Comparison of ENCODE assay signal across 9 mouse cellular contexts in genomic region chr4:136783552-136784150, GRCm38 (mm10). TPM values are rescaled to one million over a fixed set of nuclear protein-coding genes. Genes with fewer than 3 reads are reported as not detected.
DNase-seq lines count a peak whose midpoint lies in the region; ATAC-seq lines count a peak whose summit lies in the region.
"Had no signal": no experiment of that assay in that cellular context is flagged by ENCODE, and none has a peak within 500 bp of the region (broad histone marks: within the 10 kb centered on the region; RNA-seq: fewer than 3 reads in every experiment).

No protein-coding gene starts in this region.

- H3K9ac ChIP-seq in lung, embryonic 16.5 days (ENCODE audit: low read length): peak overlapping the region; percentile 38; the same call in 1 of the 2 replicates
- H3K9ac ChIP-seq: heart, embryonic 15.5 days had no signal

- peaks cover 23% of the 10 kb centered on the region for H3K4me1 ChIP-seq in lung, embryonic 16.5 days (replicated peaks; ENCODE audit: control insufficient read depth, insufficient read depth, low read length)
- peaks cover 96% of the 10 kb centered on the region for H3K4me1 ChIP-seq in hindbrain, embryonic 10.5 days (replicated peaks)

- no peak for DNase-seq in lung, postnatal 10 days
- peak; percentile 42 for DNase-seq in fibroblast of lung, adult 2 months (ENCODE audit: low read depth)
- DNase-seq in hindbrain, embryonic 10.5 days (ENCODE audit: low spot score): peak; percentile 75
- peak; percentile 83 for DNase-seq in left cerebral cortex, postnatal 4 days
- no peak for DNase-seq in urinary bladder, postnatal 25 days (ENCODE audit: low spot score)
- DNase-seq in testis, postnatal 10 days (ENCODE audit: low spot score): no peak

- H3K4me3 ChIP-seq in lung, embryonic 16.5 days (ENCODE audit: low read length): no peak overlapping the region
- H3K4me3 ChIP-seq in hindbrain, embryonic 10.5 days: 0 out of 2 replicates have a peak overlapping the region, but pooled peaks have one; percentile 4
- H3K4me3 ChIP-seq: heart, embryonic 15.5 days had no signal

- H3K36me3 ChIP-seq in lung, embryonic 16.5 days (ENCODE audit: control insufficient read depth, insufficient read depth, low read length): no peaks in the 10 kb centered on the region
- H3K36me3 ChIP-seq in hindbrain, embryonic 10.5 days: peaks cover 34% of the 10 kb centered on the region
- H3K36me3 ChIP-seq: heart, embryonic 15.5 days had no signal

- no peaks in the 10 kb centered on the region for H3K9me3 ChIP-seq in lung, embryonic 16.5 days (ENCODE audit: control insufficient read depth, low read length)
- no peaks in the 10 kb centered on the region for H3K9me3 ChIP-seq in hindbrain, embryonic 10.5 days
- H3K9me3 ChIP-seq: heart, embryonic 15.5 days had no signal

- 22% methylated on average over 22 of the region's 22 CpGs for WGBS in lung, embryonic 16.5 days
- 53% methylated on average over 22 of the region's 22 CpGs for WGBS in hindbrain, embryonic 10.5 days

- ATAC-seq in lung, embryonic 16.5 days (ENCODE audit: low read depth): 0 out of 2 replicates have a peak, but pooled peaks have one; percentile 7
- ATAC-seq in megakaryocyte-erythroid progenitor cell, adult 5-6 weeks (replicated peaks; ENCODE audit: low FRiP score, low TSS enrichment, poor library complexity, severe bottlenecking): no peak

- no peaks in the 10 kb centered on the region for H3K27me3 ChIP-seq in lung, embryonic 16.5 days (ENCODE audit: control insufficient read depth, insufficient read depth, low read depth, low read length)
- H3K27me3 ChIP-seq in hindbrain, embryonic 10.5 days (ENCODE audit: insufficient read depth, poor library complexity, severe bottlenecking): no peaks in the 10 kb centered on the region; the same call in 1 of the 2 replicates

- H3K27ac ChIP-seq in lung, embryonic 16.5 days (ENCODE audit: low read length): no peak overlapping the region
- peak overlapping the region; percentile 86 for H3K27ac ChIP-seq in hindbrain, embryonic 10.5 days
- H3K27ac ChIP-seq: heart, embryonic 15.5 days had no signal

- no peak overlapping the region for H3K4me2 ChIP-seq in lung, embryonic 16.5 days (ENCODE audit: low read depth, low read length)
- H3K4me2 ChIP-seq: heart, embryonic 15.5 days had no signal

- intact Hi-C loops in left cerebral cortex, postnatal 4 days (cut with DNase I): no loop called here

RNA-seq across cellular contexts. Expression of gene Ephb2, which starts 52.1 kb away (rescaled TPM):
- 1.5 and 1.6 TPM in 2 replicates for polyA plus RNA-seq in lung, embryonic 16.5 days (2015; fragmentation: Nextera tagmentation; extraction: Ambion mirVana)
- 13.4 and 21.5 TPM in 2 replicates for polyA plus RNA-seq in hindbrain, embryonic 10.5 days (2016; fragmentation: Nextera tagmentation; extraction: Ambion mirVana)
- total RNA-seq in left cerebral cortex, postnatal 4 days (2021): 10 to 100 TPM; 73.6 to 75.3 TPM
- not detected in 2 replicates for total RNA-seq in megakaryocyte-erythroid progenitor cell, adult 5-6 weeks (2014; fragmentation: Nextera tagmentation)
- 0.56 TPM in 1 of 2 replicates, not detected in the other for total RNA-seq in megakaryocyte-erythroid progenitor cell, adult 5-6 weeks (2017)

Comparison
In these comparisons a context has a peak if more than half of its experiments do, and no peak if none do; other contexts are left out.
1. DNase-seq: peak in fibroblast of lung, adult 2 months (single experiment), hindbrain, embryonic 10.5 days (single experiment) and left cerebral cortex, postnatal 4 days (single experiment); none in lung, postnatal 10 days (single experiment), urinary bladder, postnatal 25 days (single experiment) and testis, postnatal 10 days (single experiment).
2. RNA of gene Ephb2, which starts 52.1 kb away (total RNA-seq): 73.6 to 75.3 TPM in left cerebral cortex, postnatal 4 days; 0.56 TPM in megakaryocyte-erythroid progenitor cell, adult 5-6 weeks; every median in the first group is over 10 times any median in the second.